Mouse (Mus musculus): ENCODE results near the gene Pcdh15.

DNA sequence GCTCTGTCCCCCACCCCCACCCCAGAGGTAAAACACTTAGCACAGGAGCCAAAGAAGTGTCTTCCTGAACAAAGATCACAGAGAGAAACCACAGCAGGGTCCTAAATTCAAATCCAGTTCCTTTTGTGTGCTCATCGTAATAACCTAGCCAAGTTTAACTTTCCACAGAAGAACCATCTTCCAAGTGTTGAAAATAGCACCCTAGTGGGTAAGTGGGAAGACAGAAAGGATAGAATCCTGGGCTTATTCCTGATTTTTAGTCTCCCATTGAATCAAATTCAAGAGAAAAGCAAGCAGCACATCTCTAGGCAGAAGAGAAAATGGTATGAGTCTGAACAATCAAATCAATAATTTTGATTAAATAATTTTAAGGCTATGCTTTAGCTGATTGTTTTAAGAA is 1315.8 kb downstream of the Pcdh15 start:
- TF ChIP-seq CTCF (IDR thresholded peaks at IDR 0.05; ENCODE audit: borderline replicate concordance, insufficient read depth, low read depth, low read length) (no peak), POLR2A (IDR thresholded peaks at IDR 0.05; ENCODE audit: borderline replicate concordance, insufficient read depth, low read length) (no peak)

All from cerebellum, adult 2 months (tissue).